Mouse (Mus musculus) midbrain, postnatal 0 days (tissue): ENCODE measurements at regions not wholly inside any gene's neighbourhood (a gene's known extent, or its start where the extent isn't known, plus 50 kb on each side); places are given as distances from the start of the nearest gene placed in this dataset.

Source experiments
- ATAC-seq: fragments of 200-750 bp; cut with Nextera tagmentation; 2 replicates; pipeline ENCODE4 v1.8.0; 2017; ENCODE audit warnings: moderate number of reproducible peaks, mild to moderate bottlenecking, moderate TSS enrichment, moderate library complexity; ENCODE audit not compliant: low FRiP score
- DNase-seq: peaks from one replicate; pipeline ENCODE4 v3.0.0-alpha.2; 2015; ENCODE audit warnings: low spot score
- H3K27ac ChIP-seq: fragments of 300-500 bp; sonication (generic); 2 replicates; pipeline ENCODE4 v1.5.1; 2014; ENCODE audit warnings: low read depth, mild to moderate bottlenecking, low read length, mixed read lengths
- H3K27me3 ChIP-seq: fragments of 300-500 bp; sonication (generic); 2 replicates; pipeline ENCODE4 v1.6.1; 2014; ENCODE audit warnings: low read length, control low read depth, mixed read lengths; ENCODE audit not compliant: insufficient read depth
- H3K36me3 ChIP-seq: fragments of 300-500 bp; sonication (generic); 2 replicates; pipeline ENCODE4 v1.6.1; 2014; ENCODE audit warnings: low read length, control low read depth, mixed read lengths; ENCODE audit not compliant: insufficient read depth
- H3K4me1 ChIP-seq: fragments of 300-500 bp; sonication (generic); 2 replicates; pipeline ENCODE4 v1.6.1; 2014; ENCODE audit warnings: mild to moderate bottlenecking, control low read depth, antibody characterized with exemption, low read length, mixed read lengths; ENCODE audit not compliant: insufficient read depth
- H3K4me2 ChIP-seq: fragments of 300-500 bp; sonication (generic); 2 replicates; pipeline ENCODE4 v1.6.1; 2014; ENCODE audit warnings: low read depth, mild to moderate bottlenecking, low read length, mixed read lengths; ENCODE audit not compliant: poor library complexity, severe bottlenecking
- H3K4me3 ChIP-seq: fragments of 300-500 bp; sonication (generic); 2 replicates; pipeline ENCODE4 v1.5.1; 2014; ENCODE audit warnings: low read depth, mild to moderate bottlenecking, low read length, moderate library complexity
- H3K9ac ChIP-seq: fragments of 300-500 bp; sonication (generic); replicated peaks from 2 replicates; pipeline ENCODE4 v1.6.1; 2014; ENCODE audit warnings: mild to moderate bottlenecking, low read length, moderate library complexity, mixed read lengths; ENCODE audit not compliant: poor library complexity, severe bottlenecking
- H3K9me3 ChIP-seq: fragments of 300-500 bp; sonication (generic); 2 replicates; pipeline ENCODE4 v1.6.1; 2016; ENCODE audit warnings: low read length, control low read depth
- CTCF ChIP-seq: IDR thresholded peaks from 2 replicates; pipeline ENCODE4 v1.5.1; 2016; ENCODE audit warnings: antibody characterized with exemption, mild to moderate bottlenecking
- WGBS: fragments of 180-500 bp; shearing (Covaris S2); extraction: QIAGEN DNeasy Blood & Tissue Kit; methylation state at CpG from one replicate; pipeline ENCODE4 v1.1.7; 2014; 5-methylcytosine and 5-hydroxymethylcytosine counted together

DNA sequence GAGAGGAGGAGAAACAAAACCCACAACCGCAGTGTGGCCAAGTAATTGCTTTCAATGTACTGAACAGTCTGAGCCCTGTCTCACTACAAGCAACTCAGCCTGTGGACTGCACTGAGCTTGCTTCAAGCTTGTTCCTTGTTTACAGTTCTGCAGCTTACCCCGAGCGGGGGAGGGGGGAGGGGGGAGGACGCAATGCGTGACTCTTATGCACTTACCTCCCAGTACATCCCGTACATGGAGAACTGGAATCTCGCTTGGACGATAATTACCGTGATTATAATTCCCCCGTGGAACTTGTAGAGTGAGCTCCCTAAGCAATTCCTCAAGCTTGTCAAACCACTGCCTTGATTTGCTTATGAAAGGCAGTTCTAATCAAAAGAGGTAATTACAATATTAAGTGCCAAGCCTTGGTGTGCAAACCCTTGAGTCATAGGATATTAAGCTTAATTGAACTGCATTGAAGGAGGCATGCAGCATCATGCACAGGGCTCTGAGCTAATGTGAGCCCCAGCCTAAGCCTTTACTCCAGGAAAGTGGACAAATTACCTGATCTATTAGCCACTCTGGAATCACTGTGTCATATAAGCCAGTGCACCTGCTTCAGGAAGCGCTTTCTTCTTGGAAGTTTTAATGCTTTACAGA is 397.0 kb upstream of the Klf4 start:
- ATAC-seq = peak; percentile 65; the same call in 1 of the 2 replicates
- H3K36me3 ChIP-seq = no peaks in the 10 kb centered on the region
- peak; percentile 51 for DNase-seq
- H3K27me3 ChIP-seq = no peaks in the 10 kb centered on the region; the same call in 1 of the 2 replicates
- no peaks in the 10 kb centered on the region for H3K9me3 ChIP-seq
- 21% methylated on average over 11 of the region's 11 CpGs for WGBS
- H3K9ac ChIP-seq = no peak overlapping the region
- H3K4me3 ChIP-seq = 0 out of 2 replicates have a peak overlapping the region, but pooled peaks have one; percentile 3
- H3K27ac ChIP-seq = no peak overlapping the region
- H3K4me1 ChIP-seq = no peaks in the 10 kb centered on the region
- TF ChIP-seq CTCF = no peak
- H3K4me2 ChIP-seq = peak overlapping the region; percentile 35

- no peak overlapping the region for H3K27ac ChIP-seq
- no peak for TF ChIP-seq CTCF
- WGBS = 49% methylated on average over 11 of the region's 11 CpGs
- H3K4me2 ChIP-seq = peak overlapping the region; percentile 35
- H3K36me3 ChIP-seq = no peaks in the 10 kb centered on the region
- no peaks in the 10 kb centered on the region for H3K9me3 ChIP-seq
- 0 out of 2 replicates have a peak overlapping the region, but pooled peaks have one; percentile 3 for H3K4me3 ChIP-seq
- H3K9ac ChIP-seq = no peak overlapping the region
- ATAC-seq (no peak), DNase-seq (peak; percentile 58)
- no peaks in the 10 kb centered on the region; the same call in 1 of the 2 replicates for H3K27me3 ChIP-seq
- H3K4me1 ChIP-seq = no peaks in the 10 kb centered on the region
Observed at GRCm38 (mm10) chr4:55928670-55929069, 396.4 kb upstream of the Klf4 start.

DNA sequence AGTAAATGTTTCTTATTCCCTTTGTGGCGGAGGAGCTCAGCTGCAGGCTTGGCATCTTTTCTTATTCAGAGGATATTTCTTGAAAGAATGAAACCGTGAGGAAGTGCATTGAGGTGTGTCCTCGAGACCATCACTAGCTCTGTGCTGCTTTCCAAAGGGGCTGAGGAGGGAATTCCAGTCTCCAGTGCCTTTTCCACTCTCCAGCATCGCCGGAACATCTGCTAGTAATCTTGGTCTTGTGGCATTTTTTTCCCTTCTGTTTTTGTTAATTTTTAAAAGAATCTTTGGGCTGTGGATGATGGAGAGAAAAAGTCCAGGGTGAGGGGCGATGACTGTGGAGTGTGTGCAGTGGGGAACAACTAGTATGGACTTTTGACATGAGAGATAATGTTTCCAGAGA is 395.9 kb upstream of the Klf4 start:
- H3K27ac ChIP-seq = no peak overlapping the region
- H3K27me3 ChIP-seq = no peaks in the 10 kb centered on the region; the same call in 1 of the 2 replicates
- no peaks in the 10 kb centered on the region for H3K9me3 ChIP-seq
- ATAC-seq (no peak), DNase-seq (no peak)
- no peak overlapping the region for H3K9ac ChIP-seq
- no peak overlapping the region for H3K4me3 ChIP-seq
- no peaks in the 10 kb centered on the region for H3K36me3 ChIP-seq
- TF ChIP-seq CTCF = no peak
- no peaks in the 10 kb centered on the region for H3K4me1 ChIP-seq
- 70% methylated on average over 6 of the region's 6 CpGs for WGBS
- H3K4me2 ChIP-seq = no peak overlapping the region

- no peak overlapping the region for H3K4me2 ChIP-seq
- no peak overlapping the region for H3K4me3 ChIP-seq
- no peak overlapping the region for H3K9ac ChIP-seq
- DNase-seq = no peak
- H3K4me1 ChIP-seq = no peaks in the 10 kb centered on the region
- H3K9me3 ChIP-seq = no peaks in the 10 kb centered on the region
- no peak for TF ChIP-seq CTCF
- no peaks in the 10 kb centered on the region for H3K36me3 ChIP-seq
- no peaks in the 10 kb centered on the region; the same call in 1 of the 2 replicates for H3K27me3 ChIP-seq
- 87% methylated on average over 4 of the region's 4 CpGs for WGBS
- H3K27ac ChIP-seq = no peak overlapping the region
- no peak for ATAC-seq
Observed at GRCm38 (mm10) chr4:55927391-55927790, 395.1 kb upstream of the Klf4 start.

DNA sequence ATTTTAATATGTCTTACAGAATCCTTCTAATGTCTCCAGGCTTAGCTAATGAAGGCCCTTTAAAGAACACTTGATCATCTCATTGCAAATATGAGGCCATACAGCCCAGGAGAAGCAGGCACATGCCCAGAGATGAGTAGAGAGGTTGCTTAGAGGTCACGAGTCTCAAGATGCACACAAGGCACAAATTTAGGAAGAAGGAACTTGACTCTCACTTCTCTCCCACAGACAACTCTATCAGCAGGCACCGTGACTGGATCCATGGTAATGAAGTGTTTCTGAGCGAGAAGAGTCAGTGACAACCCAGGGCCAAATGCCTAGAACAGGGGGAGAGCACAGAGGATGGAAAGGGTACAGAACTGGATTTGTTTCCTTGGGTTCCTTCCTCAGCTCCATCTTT is 392.7 kb upstream of the Klf4 start:
- WGBS = 83% methylated on average over 3 of the region's 3 CpGs
- Histone ChIP-seq H3K9me3 (no peaks in the 10 kb centered on the region), H3K9ac (no peak overlapping the region), H3K4me2 (no peak overlapping the region), H3K27me3 (no peaks in the 10 kb centered on the region; the same call in 1 of the 2 replicates), H3K4me1 (no peaks in the 10 kb centered on the region), H3K4me3 (no peak overlapping the region), H3K27ac (no peak overlapping the region), H3K36me3 (no peaks in the 10 kb centered on the region)
- TF ChIP-seq CTCF = no peak
- ATAC-seq (no peak), DNase-seq (no peak)

DNA sequence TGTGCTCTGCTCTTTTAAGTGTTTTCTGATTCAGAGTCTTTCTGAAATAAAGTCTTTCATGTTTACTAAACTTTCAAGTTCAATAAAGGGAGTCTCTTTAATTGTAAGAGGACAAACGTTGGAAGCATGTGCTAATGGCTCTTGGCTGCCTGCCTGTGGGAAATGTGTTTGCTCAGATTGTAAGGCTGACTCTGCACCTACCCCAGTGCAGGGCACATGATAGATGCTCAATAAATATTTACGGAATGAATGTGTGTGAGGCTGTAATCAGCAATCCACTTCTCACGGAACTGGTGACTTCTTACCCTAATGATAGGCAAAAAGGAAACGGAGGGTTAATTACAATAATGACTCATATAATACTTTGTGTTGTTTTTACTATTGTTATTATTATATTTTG is 389.0 kb upstream of the Klf4 start:
- Histone ChIP-seq H3K4me3 (no peak overlapping the region), H3K36me3 (no peaks in the 10 kb centered on the region), H3K27me3 (no peaks in the 10 kb centered on the region), H3K4me2 (no peak overlapping the region), H3K4me1 (no peaks in the 10 kb centered on the region), H3K9me3 (no peaks in the 10 kb centered on the region), H3K27ac (no peak overlapping the region), H3K9ac (no peak overlapping the region)
- no peak for TF ChIP-seq CTCF
- no peak for ATAC-seq
- no peak for DNase-seq
- 77% methylated on average over 4 of the region's 4 CpGs for WGBS
